Comparison of ENCODE assay signal across 16 mouse cellular contexts in the genomic region with DNA sequence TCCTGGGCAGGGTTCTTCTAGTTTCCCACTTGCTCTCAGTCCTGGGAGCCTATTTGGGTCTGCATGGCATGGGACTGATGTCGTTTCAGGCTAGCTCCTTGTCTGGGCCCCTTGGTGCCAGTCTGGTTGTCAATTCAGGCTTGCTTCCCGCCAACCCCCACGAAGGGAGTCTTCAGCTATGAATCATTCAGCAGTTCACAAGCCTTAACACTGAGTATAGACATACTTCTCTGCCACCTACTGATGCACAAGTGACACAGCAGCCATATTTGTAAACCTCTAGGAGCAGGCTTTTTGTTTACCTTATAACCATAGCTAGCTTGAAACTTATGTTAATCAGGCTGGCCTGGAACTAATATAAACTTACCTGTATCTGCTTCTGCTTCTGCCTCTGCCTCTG. TPM values are rescaled to one million over a fixed set of nuclear protein-coding genes. Genes with fewer than 3 reads are reported as not detected.
A peak's percentile ranks its signal among the peaks of the same experiment; 100 is the strongest.
DNase-seq lines count a peak whose midpoint lies in the region; ATAC-seq and TF ChIP-seq lines count a peak whose summit lies in the region.
"Had no signal": no experiment of that assay in that cellular context is flagged by ENCODE, and none has a peak within 500 bp of the region (broad histone marks: within the 10 kb centered on the region; RNA-seq: fewer than 3 reads in every experiment).

No protein-coding gene starts in this region.

- whole genome bisulfite sequencing in kidney, postnatal 0 days, result 43% methylated on average over 3 of the region's 3 CpGs
- 55% methylated on average over 3 of the region's 3 CpGs for whole genome bisulfite sequencing in kidney, adult 2 months
- WGBS in stomach, postnatal 0 days, result 59% methylated on average over 3 of the region's 3 CpGs

- H3K36me3 ChIP-seq in kidney, postnatal 0 days (ENCODE audit: insufficient read depth, low read length), result no peaks in the 10 kb centered on the region
- no peaks in the 10 kb centered on the region for H3K36me3 ChIP-seq in kidney, adult 2 months (ENCODE audit: control insufficient read depth, insufficient read depth, low read length)
- no peaks in the 10 kb centered on the region for H3K36me3 ChIP-seq in stomach, postnatal 0 days (ENCODE audit: control insufficient read depth, insufficient read depth, low read length)
- H3K36me3 ChIP-seq: embryonic facial prominence, embryonic 10.5 days; G1E; heart, embryonic 13.5 days had no signal

- H3K4me3 ChIP-seq in kidney, postnatal 0 days (replicated peaks; ENCODE audit: low read depth, low read length), result no peak overlapping the region
- no peak overlapping the region for H3K4me3 ChIP-seq in kidney, adult 2 months (ENCODE audit: insufficient read depth, low read depth, low read length)
- no peak overlapping the region for H3K4me3 ChIP-seq in stomach, postnatal 0 days (ENCODE audit: low read depth, low read length)
- H3K4me3 ChIP-seq: embryonic facial prominence, embryonic 10.5 days; heart, embryonic 13.5 days; megakaryocyte, embryonic 14.5 days had no signal

- no peak for TF ChIP-seq EP300 in stomach, postnatal 0 days (optimal IDR thresholded peaks at IDR 0.05)

- no peaks in the 10 kb centered on the region for H3K9me3 ChIP-seq in kidney, postnatal 0 days (replicated peaks; ENCODE audit: low read length)
- H3K9me3 ChIP-seq in stomach, postnatal 0 days (ENCODE audit: control insufficient read depth, low read length), result no peaks in the 10 kb centered on the region
- H3K9me3 ChIP-seq: embryonic facial prominence, embryonic 10.5 days; G1E; heart, embryonic 13.5 days; megakaryocyte, embryonic 14.5 days had no signal

- H3K27me3 ChIP-seq in kidney, postnatal 0 days (ENCODE audit: insufficient read depth, low read length), result no peaks in the 10 kb centered on the region
- no peaks in the 10 kb centered on the region for H3K27me3 ChIP-seq in kidney, adult 2 months (replicated peaks; ENCODE audit: control insufficient read depth, insufficient read depth, low read length)
- H3K27me3 ChIP-seq in stomach, postnatal 0 days (ENCODE audit: control insufficient read depth, insufficient read depth, low read length), result no peaks in the 10 kb centered on the region
- H3K27me3 ChIP-seq: heart, embryonic 13.5 days had no signal

- TF ChIP-seq CTCF in kidney, postnatal 0 days (IDR thresholded peaks at IDR 0.05; ENCODE audit: low read depth), result peak; percentile 45; the same call in 1 of the 2 replicates
- no peak for TF ChIP-seq CTCF in kidney, adult 2 months (conservative IDR thresholded peaks at IDR 0.05; ENCODE audit: insufficient read depth, insufficient read length, low read depth, low read length)
- peak; percentile 30 for TF ChIP-seq CTCF in stomach, postnatal 0 days (IDR thresholded peaks at IDR 0.05; ENCODE audit: low read depth)

- no peak overlapping the region for H3K4me2 ChIP-seq in kidney, postnatal 0 days (ENCODE audit: low read length)
- H3K4me2 ChIP-seq in stomach, postnatal 0 days (replicated peaks; ENCODE audit: low read depth), result no peak overlapping the region
- H3K4me2 ChIP-seq: heart, embryonic 13.5 days had no signal

- no peak for ATAC-seq in cerebellum, adult (ENCODE audit: insufficient number of reproducible peaks, low FRiP score, low TSS enrichment)
- ATAC-seq in kidney, postnatal 0 days (replicated peaks; ENCODE audit: low FRiP score, low read depth), result no peak
- no peak for ATAC-seq in stomach, postnatal 0 days (ENCODE audit: low FRiP score, low TSS enrichment)

- no peaks in the 10 kb centered on the region for H3K4me1 ChIP-seq in kidney, postnatal 0 days (replicated peaks; ENCODE audit: insufficient read depth, low read length)
- no peaks in the 10 kb centered on the region for H3K4me1 ChIP-seq in kidney, adult 2 months (ENCODE audit: control insufficient read depth, insufficient read depth, low read length)
- no peaks in the 10 kb centered on the region for H3K4me1 ChIP-seq in stomach, postnatal 0 days (replicated peaks; ENCODE audit: control insufficient read depth, insufficient read depth)
- H3K4me1 ChIP-seq: embryonic facial prominence, embryonic 10.5 days; heart, embryonic 13.5 days had no signal

- H3K9ac ChIP-seq in kidney, postnatal 0 days (ENCODE audit: low read depth, low read length), result no peak overlapping the region
- H3K9ac ChIP-seq in stomach, postnatal 0 days (ENCODE audit: low read length), result no peak overlapping the region
- H3K9ac ChIP-seq: heart, embryonic 13.5 days had no signal

- TF ChIP-seq POLR2A in kidney, adult 2 months (IDR thresholded peaks at IDR 0.05; ENCODE audit: low read depth, low read length), result no peak

- DNase-seq in cerebellum, postnatal 10 days, result peak; percentile 31
- no peak for DNase-seq in kidney, postnatal 0 days (ENCODE audit: low spot score)
- no peak for DNase-seq in kidney, adult 2 months
- DNase-seq in right cerebral cortex, postnatal 4 days, result peak; percentile 7
- DNase-seq in right cerebral cortex, postnatal 36 days (ENCODE audit: low spot score in 2 of 2), result no peak
- DNase-seq in stomach, postnatal 0 days (ENCODE audit: low spot score), result no peak
- no peak for DNase-seq in B cell, adult 2 months
- DNase-seq: gastrocnemius, postnatal 25 days; kidney, adult 11 months; kidney, postnatal 36 days; thymus, postnatal 36 days had no signal

- no peak overlapping the region for H3K27ac ChIP-seq in kidney, postnatal 0 days
- H3K27ac ChIP-seq in kidney, adult 2 months (ENCODE audit: insufficient read depth, low read depth, low read length), result no peak overlapping the region
- no peak overlapping the region for H3K27ac ChIP-seq in stomach, postnatal 0 days (replicated peaks)
- H3K27ac ChIP-seq: embryonic facial prominence, embryonic 10.5 days; heart, embryonic 13.5 days had no signal

RNA-seq across cellular contexts. Expression of gene Cmah, which starts 10.6 kb away (rescaled TPM):
- polyA plus RNA-seq in kidney, postnatal 0 days (2015; fragmentation: Nextera tagmentation; extraction: Ambion mirVana), result 1.3 and 1.4 TPM in 2 replicates
- polyA plus RNA-seq in kidney, adult 2 months (2012; rRNA removed), result 7.9 and 8.3 TPM in 2 replicates
- 1.0 and 1.3 TPM in 2 replicates for polyA plus RNA-seq in stomach, postnatal 0 days (2015; fragmentation: Nextera tagmentation; extraction: Ambion mirVana)
- polyA plus RNA-seq: G1E had no signal

RNA-seq across cellular contexts. Expression of gene Carmil1, which starts 36.0 kb away (rescaled TPM):
- polyA plus RNA-seq in kidney, postnatal 0 days (2015; fragmentation: Nextera tagmentation; extraction: Ambion mirVana), result 35.4 and 40.9 TPM in 2 replicates
- polyA plus RNA-seq in kidney, adult 2 months (2012; rRNA removed), result 6.9 and 7.7 TPM in 2 replicates
- 17.8 and 18.9 TPM in 2 replicates for polyA plus RNA-seq in stomach, postnatal 0 days (2015; fragmentation: Nextera tagmentation; extraction: Ambion mirVana)

Comparison
In these comparisons a context has a peak if more than half of its experiments do, and no peak if none do; other contexts are left out.
1. DNase-seq: peak in cerebellum, postnatal 10 days (2 of 2) and right cerebral cortex, postnatal 4 days (single experiment); none in kidney, postnatal 0 days (single experiment), kidney, adult 2 months (single experiment), right cerebral cortex, postnatal 36 days (0 of 2), stomach, postnatal 0 days (single experiment) and B cell, adult 2 months (0 of 2).